Mouse (Mus musculus) brain, embryonic 14.5 days (tissue): ENCODE results near the gene Celf2. TPM values are rescaled to one million over a fixed set of nuclear protein-coding genes. Genes with fewer than 3 reads are reported as not detected.

Source experiments
- DNase-seq: peaks from one replicate; pipeline ENCODE4 v3.0.0-alpha.2; 2011; ENCODE audit warnings: low read depth
- CTCF ChIP-seq: fragments of 200-500 bp; IDR thresholded peaks from 2 replicates; pipeline ENCODE4 v1.5.1; 2012; ENCODE audit warnings: inconsistent platforms, mild to moderate bottlenecking, moderate library complexity, borderline replicate concordance; ENCODE audit not compliant: insufficient read depth, insufficient read length; ENCODE audit errors: extremely low read depth
- POLR2A ChIP-seq: fragments of 200-500 bp; IDR thresholded peaks from 2 replicates; pipeline ENCODE4 v1.6.1; 2012; ENCODE audit warnings: mild to moderate bottlenecking, inconsistent platforms, borderline replicate concordance; ENCODE audit not compliant: poor library complexity, insufficient read depth, insufficient read length, severe bottlenecking; ENCODE audit errors: extremely low read depth
- polyA plus RNA-seq: library from polyadenylated mRNA; depleted of rRNA; stranded (reverse); fragments of >200 nt; gene quantifications from 2 replicates; pipeline ENCODE4 v1.2.3, GENCODE M21; 2012

Celf2 gene
- polyA plus RNA-seq, 1 experiment: 161 TPM

- DNase-seq: peak; percentile 62
- TF ChIP-seq POLR2A (no peak), CTCF (no peak)
These were observed 782.0 kb downstream of the Celf2 start for GRCm38 (mm10) chr2:6727366-6727765.

- peak; percentile 43 for DNase-seq
- TF ChIP-seq POLR2A (no peak), CTCF (peak; percentile 13; the same call in 1 of the 2 replicates)
These were observed 783.3 kb downstream of the Celf2 start for GRCm38 (mm10) chr2:6726071-6726470.

- no peak for DNase-seq
- TF ChIP-seq POLR2A: no peak
- no peak for TF ChIP-seq CTCF
These were observed 785.8 kb downstream of the Celf2 start for GRCm38 (mm10) chr2:6723602-6724001.

GRCm38 (mm10) chr2:6721460-6722401, 787.6 kb downstream of the Celf2 start:
- peak; percentile 94 for DNase-seq
- no peak for TF ChIP-seq POLR2A
- no peak for TF ChIP-seq CTCF

GRCm38 (mm10) chr2:6720753-6721459, 788.5 kb downstream of the Celf2 start:
- TF ChIP-seq CTCF: no peak
- DNase-seq: peak; percentile 86

- DNase-seq: no peak
- TF ChIP-seq POLR2A: no peak
- TF ChIP-seq CTCF: no peak
These were observed 790.5 kb downstream of the Celf2 start for GRCm38 (mm10) chr2:6718864-6719263.

GRCm38 (mm10) chr2:6717953-6718352, 791.4 kb downstream of the Celf2 start:
- DNase-seq: no peak
- no peak for TF ChIP-seq CTCF

- TF ChIP-seq POLR2A (no peak), CTCF (no peak)
- no peak for DNase-seq
These were observed 793.8 kb downstream of the Celf2 start for GRCm38 (mm10) chr2:6715562-6715961.

- TF ChIP-seq CTCF: no peak
- no peak for DNase-seq
These were observed 795.8 kb downstream of the Celf2 start for GRCm38 (mm10) chr2:6713529-6713928.

- no peak for DNase-seq
- TF ChIP-seq POLR2A: no peak
- TF ChIP-seq CTCF: no peak
These were observed 798.5 kb downstream of the Celf2 start for GRCm38 (mm10) chr2:6710687-6711430.

- TF ChIP-seq POLR2A (no peak), CTCF (no peak)
- DNase-seq: peak; percentile 75
These were observed 801.3 kb downstream of the Celf2 start for GRCm38 (mm10) chr2:6707959-6708519.

- DNase-seq: no peak
- TF ChIP-seq CTCF (no peak), POLR2A (no peak)
These were observed 802.1 kb downstream of the Celf2 start for GRCm38 (mm10) chr2:6707276-6707675.
